Mouse (Mus musculus): Measurements from ENCODE around the gene Cdk4.

- no peak for TF ChIP-seq CTCF (IDR thresholded peaks at IDR 0.05; ENCODE audit: borderline replicate concordance, insufficient read depth, low read length)
- TF ChIP-seq POLR2A (IDR thresholded peaks at IDR 0.05; ENCODE audit: low read depth, low read length): no peak
Measured at GRCm38 (mm10) chr10:127054646-127055045, 8.7 kb upstream of the Cdk4 start.
